Mouse (Mus musculus): ENCODE results near the gene Gm12253. TPM values are rescaled to one million over a fixed set of nuclear protein-coding genes. Genes with fewer than 3 reads are reported as not detected.

Gm12253 gene
- polyA plus RNA-seq, 1 experiment from 2014 or later: not detected

Other genes with a start within 250 kb of the Gm12253 start
- 4.5 and 4.6 TPM in 2 replicates for gene Igtp, start 233.0 kb upstream of the Gm12253 start, polyA plus RNA-seq (2015; fragmentation: Nextera tagmentation; extraction: Ambion mirVana)
- 2.1 and 2.4 TPM in 2 replicates for gene Irgm2, start 232.9 kb upstream of the Gm12253 start, polyA plus RNA-seq (2015; fragmentation: Nextera tagmentation; extraction: Ambion mirVana)
- gene 4930438A08Rik, start 157.8 kb upstream of the Gm12253 start, polyA plus RNA-seq (2015; fragmentation: Nextera tagmentation; extraction: Ambion mirVana): 0.18 TPM in 1 of 2 replicates, not detected in the other
- gene Zfp692, start 125.5 kb upstream of the Gm12253 start, polyA plus RNA-seq (2015; fragmentation: Nextera tagmentation; extraction: Ambion mirVana): 29.1 and 30.5 TPM in 2 replicates
- gene Zfp672, start 102.2 kb upstream of the Gm12253 start, polyA plus RNA-seq (2015; fragmentation: Nextera tagmentation; extraction: Ambion mirVana): 36.2 and 40.4 TPM in 2 replicates
- 34.2 and 37.0 TPM in 2 replicates for gene Sh3bp5l, start 101.8 kb upstream of the Gm12253 start, polyA plus RNA-seq (2015; fragmentation: Nextera tagmentation; extraction: Ambion mirVana)
- 0.23 and 4.5 TPM in 2 replicates for gene Lypd8, start 53.5 kb upstream of the Gm12253 start, polyA plus RNA-seq (2015; fragmentation: Nextera tagmentation; extraction: Ambion mirVana)
- not detected in 2 replicates for gene 1810065E05Rik, start 11.4 kb upstream of the Gm12253 start, polyA plus RNA-seq (2015; fragmentation: Nextera tagmentation; extraction: Ambion mirVana)
- not detected in 2 replicates for gene Lypd9, start 20.4 kb downstream of the Gm12253 start, polyA plus RNA-seq (2015; fragmentation: Nextera tagmentation; extraction: Ambion mirVana)
- gene Olfr30, start 29.7 kb downstream of the Gm12253 start, polyA plus RNA-seq (2015; fragmentation: Nextera tagmentation; extraction: Ambion mirVana): not detected in 2 replicates
- 0.08 TPM in 1 of 2 replicates, not detected in the other for gene Olfr332, start 60.0 kb downstream of the Gm12253 start, polyA plus RNA-seq (2015; fragmentation: Nextera tagmentation; extraction: Ambion mirVana)
- gene Olfr331, start 70.0 kb downstream of the Gm12253 start, polyA plus RNA-seq (2015; fragmentation: Nextera tagmentation; extraction: Ambion mirVana): not detected in 2 replicates
- not detected in 2 replicates for gene Olfr330, start 102.3 kb downstream of the Gm12253 start, polyA plus RNA-seq (2015; fragmentation: Nextera tagmentation; extraction: Ambion mirVana)
- gene Olfr329-ps, start 113.9 kb downstream of the Gm12253 start, polyA plus RNA-seq (2015; fragmentation: Nextera tagmentation; extraction: Ambion mirVana): not detected in 2 replicates
- 0.05 and 0.09 TPM in 2 replicates for gene Olfr328, start 123.1 kb downstream of the Gm12253 start, polyA plus RNA-seq (2015; fragmentation: Nextera tagmentation; extraction: Ambion mirVana)
- not detected in 2 replicates for gene Olfr224, start 138.0 kb downstream of the Gm12253 start, polyA plus RNA-seq (2015; fragmentation: Nextera tagmentation; extraction: Ambion mirVana)
- gene Olfr325, start 145.2 kb downstream of the Gm12253 start, polyA plus RNA-seq (2015; fragmentation: Nextera tagmentation; extraction: Ambion mirVana): not detected in 2 replicates
- not detected in 2 replicates for gene Olfr324, start 162.6 kb downstream of the Gm12253 start, polyA plus RNA-seq (2015; fragmentation: Nextera tagmentation; extraction: Ambion mirVana)
- gene 2210407C18Rik, start 183.5 kb downstream of the Gm12253 start, polyA plus RNA-seq (2015; fragmentation: Nextera tagmentation; extraction: Ambion mirVana): not detected in 2 replicates
- not detected in 2 replicates for gene Olfr323, start 197.9 kb downstream of the Gm12253 start, polyA plus RNA-seq (2015; fragmentation: Nextera tagmentation; extraction: Ambion mirVana)
- gene Trim58, start 207.9 kb downstream of the Gm12253 start, polyA plus RNA-seq (2015; fragmentation: Nextera tagmentation; extraction: Ambion mirVana): 0.13 and 0.33 TPM in 2 replicates
- 0.04 TPM in 1 of 2 replicates, not detected in the other for gene Olfr322, start 226.2 kb downstream of the Gm12253 start, polyA plus RNA-seq (2015; fragmentation: Nextera tagmentation; extraction: Ambion mirVana)
- gene Olfr320, start 248.5 kb downstream of the Gm12253 start, polyA plus RNA-seq (2015; fragmentation: Nextera tagmentation; extraction: Ambion mirVana): not detected in 2 replicates